Mouse (Mus musculus) MEL (cell line): ENCODE measurements around the gene Hsd11b2. TPM values are rescaled to one million over a fixed set of nuclear protein-coding genes. Genes with fewer than 3 reads are reported as not detected.

Experiments used
- DNase-seq: peaks from one replicate; pipeline ENCODE4 v3.0.0; 2011; ENCODE audit warnings: low read depth, low spot score
- H3K27ac ChIP-seq: 2 replicates; pipeline ENCODE4 v1.5.1; 2012; ENCODE audit warnings: low read depth, mild to moderate bottlenecking, control low read depth, low read length, moderate library complexity; ENCODE audit not compliant: control insufficient read depth
- H3K27me3 ChIP-seq, 2 experiments: fragments of 150-350 bp in 1 of 2; sonication (generic) in 1 of 2; 2 replicates each; pipeline ENCODE4 v1.6.1; 2012; ENCODE audit warnings: low read length in 2 of 2, mild to moderate bottlenecking in 2 of 2, improper control_type of control experiment in 1 of 2, moderate library complexity in 1 of 2; ENCODE audit not compliant: insufficient read depth in 2 of 2, control insufficient read depth in 1 of 2
- H3K36me3 ChIP-seq, 2 experiments: 2 replicates each; pipeline ENCODE4 v1.6.1; 2012 to 2014; ENCODE audit warnings: low read length in 2 of 2, improper control_type of control experiment in 1 of 2, inconsistent platforms in 1 of 2, mild to moderate bottlenecking in 1 of 2; ENCODE audit not compliant: insufficient read depth in 2 of 2, control insufficient read depth in 1 of 2
- H3K4me1 ChIP-seq, 2 experiments: fragments of 150-350 bp in 1 of 2; sonication (generic) in 1 of 2; 2 replicates each; pipeline ENCODE4 v1.6.1; 2012; ENCODE audit warnings: low read length in 2 of 2, improper control_type of control experiment in 1 of 2, mild to moderate bottlenecking in 1 of 2; ENCODE audit not compliant: insufficient read depth in 2 of 2, control insufficient read depth in 1 of 2
- H3K4me3 ChIP-seq, 2 experiments: fragments of 150-350 bp in 1 of 2; sonication (generic) in 1 of 2; 2 replicates each; pipeline ENCODE4 v1.5.1; 2012; ENCODE audit warnings: low read depth in 2 of 2, low read length in 2 of 2, mild to moderate bottlenecking in 2 of 2, moderate library complexity in 2 of 2, control low read depth in 1 of 2, improper control_type of control experiment in 1 of 2; ENCODE audit not compliant: control insufficient read depth in 1 of 2, insufficient read depth in 1 of 2
- H3K79me2 ChIP-seq: 2 replicates; pipeline ENCODE4 v1.6.1; 2012; ENCODE audit warnings: mild to moderate bottlenecking, low read length, moderate library complexity; ENCODE audit not compliant: control insufficient read depth, poor library complexity, insufficient read depth
- H3K9ac ChIP-seq: 2 replicates; pipeline ENCODE4 v1.6.1; 2012; ENCODE audit warnings: low read depth, mild to moderate bottlenecking, control low read depth, low read length, moderate library complexity; ENCODE audit not compliant: control insufficient read depth, poor library complexity, severe bottlenecking
- H3K9me3 ChIP-seq: fragments of 150-350 bp; sonication (generic); replicated peaks from 2 replicates; pipeline ENCODE4 v1.6.1; 2012; ENCODE audit warnings: mild to moderate bottlenecking, low read length, improper control_type of control experiment, moderate library complexity; ENCODE audit not compliant: insufficient read depth
- CHD1 ChIP-seq: IDR thresholded peaks from 2 replicates; pipeline ENCODE4 v1.6.1; 2012; ENCODE audit warnings: low read depth, mild to moderate bottlenecking, inconsistent platforms, low read length, improper control_type of control experiment
- CHD2 ChIP-seq: IDR thresholded peaks from 2 replicates; pipeline ENCODE4 v1.6.1; 2011; ENCODE audit warnings: low read length, improper control_type of control experiment
- CTCF ChIP-seq, 3 experiments: IDR thresholded peaks in 2 of 3; conservative IDR thresholded peaks in 1 of 3; 2 replicates each; pipeline ENCODE4 v1.5.1; 2011 to 2012; ENCODE audit warnings: low read length in 3 of 3, low read depth in 2 of 3, mild to moderate bottlenecking in 2 of 3, improper control_type of control experiment in 1 of 3, inconsistent platforms in 1 of 3, mixed read lengths in 1 of 3, moderate library complexity in 1 of 3; ENCODE audit not compliant: control insufficient read depth in 1 of 3, insufficient read depth in 1 of 3, poor library complexity in 1 of 3, severe bottlenecking in 1 of 3
- E2F4 ChIP-seq: IDR thresholded peaks from 2 replicates; pipeline ENCODE4 v1.6.1; 2011; ENCODE audit warnings: low read depth, low read length, improper control_type of control experiment, borderline replicate concordance
- ELF1 ChIP-seq: IDR thresholded peaks from 2 replicates; pipeline ENCODE4 v1.6.1; 2014; ENCODE audit warnings: low read depth, mild to moderate bottlenecking, inconsistent platforms, low read length, improper control_type of control experiment, moderate library complexity
- EP300 ChIP-seq, 2 experiments: IDR thresholded peaks; 2 replicates each; pipeline ENCODE4 v1.6.1; 2011; ENCODE audit warnings: improper control_type of control experiment in 2 of 2, low read length in 2 of 2, low read depth in 1 of 2, mild to moderate bottlenecking in 1 of 2
- GABPA ChIP-seq: IDR thresholded peaks from 2 replicates; pipeline ENCODE4 v1.6.1; 2012; ENCODE audit warnings: low read depth, mild to moderate bottlenecking, inconsistent platforms, low read length, improper control_type of control experiment, moderate library complexity
- GATA1 ChIP-seq: IDR thresholded peaks from 2 replicates; pipeline ENCODE4 v1.6.1; 2011; ENCODE audit warnings: low read depth, low read length, improper control_type of control experiment
- HCFC1 ChIP-seq: IDR thresholded peaks from 2 replicates; pipeline ENCODE4 v1.6.1; 2012; ENCODE audit warnings: low read depth, mild to moderate bottlenecking, inconsistent platforms, low read length, improper control_type of control experiment, moderate library complexity
- JUND ChIP-seq: IDR thresholded peaks from 2 replicates; pipeline ENCODE4 v1.6.1; 2011; ENCODE audit warnings: low read depth, mild to moderate bottlenecking, improper control_type of control experiment, low read length
- MAX ChIP-seq: IDR thresholded peaks from 2 replicates; pipeline ENCODE4 v1.6.1; 2011; ENCODE audit warnings: low read length, improper control_type of control experiment
- NELFE ChIP-seq: IDR thresholded peaks from 2 replicates; pipeline ENCODE4 v1.6.1; 2011; ENCODE audit warnings: low read depth, low read length, improper control_type of control experiment
- RCOR1 ChIP-seq: IDR thresholded peaks from 2 replicates; pipeline ENCODE4 v1.6.1; 2012; ENCODE audit warnings: low read depth, mild to moderate bottlenecking, inconsistent platforms, low read length, improper control_type of control experiment
- SIN3A ChIP-seq: IDR thresholded peaks from 2 replicates; pipeline ENCODE4 v1.6.1; 2012; ENCODE audit warnings: low read length, improper control_type of control experiment, inconsistent platforms
- TBP ChIP-seq: IDR thresholded peaks from 2 replicates; pipeline ENCODE4 v1.8.0; 2011; ENCODE audit warnings: low read depth, low read length, improper control_type of control experiment
- TCF12 ChIP-seq: IDR thresholded peaks from 2 replicates; pipeline ENCODE4 v1.6.1; 2014; ENCODE audit warnings: low read depth, mild to moderate bottlenecking, inconsistent platforms, low read length, improper control_type of control experiment, moderate library complexity
- ZKSCAN1 ChIP-seq: IDR thresholded peaks from 2 replicates; pipeline ENCODE4 v1.6.1; 2012; ENCODE audit warnings: low read depth, mild to moderate bottlenecking, inconsistent platforms, low read length, improper control_type of control experiment, moderate library complexity
- polyA plus RNA-seq, 2 experiments: library from polyadenylated mRNA; stranded (reverse) in 1 of 2; unstranded in 1 of 2; fragments of >175 nt in 1 of 2; fragments of >200 nt in 1 of 2; gene quantifications; 2 replicates each; pipeline versions ENCODE4 v1.2.1 to v1.2.4; 2012; ENCODE audit warnings: low replicate concordance in 2 of 2, low read depth in 1 of 2; ENCODE audit not compliant: insufficient read length in 2 of 2, insufficient read depth in 1 of 2, missing spikeins in 1 of 2
- total RNA-seq: library from RNA; depleted of rRNA; stranded (reverse); fragments of 300-350 nt; gene quantifications from 2 replicates; pipeline ENCODE4 v1.2.3, GENCODE M21; 2012

Gene Hsd11b2
- total and polyA plus RNA-seq, 3 experiments: 0.27 to 2.1 TPM; not detected in 1

- H3K79me2 ChIP-seq: no peaks in the 10 kb centered on the region
- no peak overlapping the region for H3K4me3 ChIP-seq
- H3K9me3 ChIP-seq: no peaks in the 10 kb centered on the region
- H3K27me3 ChIP-seq: no peaks in the 10 kb centered on the region
- H3K9ac ChIP-seq: no peak overlapping the region
- no peak for TF ChIP-seq SIN3A
- TF ChIP-seq JUND: no peak
- no peak for TF ChIP-seq E2F4
- TF ChIP-seq GATA1: no peak
- TF ChIP-seq MAX: no peak
- no peak for TF ChIP-seq GABPA
- TF ChIP-seq NELFE: no peak
- TF ChIP-seq CHD2: no peak
- no peak for TF ChIP-seq RCOR1
- TF ChIP-seq EP300 (IDR thresholded peaks at IDR 0.05; ENCODE audit: low read depth in 1 of 2, low read length in 2 of 2): no peak
- TF ChIP-seq CTCF (IDR thresholded peaks at IDR 0.05 in 2 of 3, conservative IDR thresholded peaks at IDR 0.05 in 1 of 3; ENCODE audit: control insufficient read depth in 1 of 3, insufficient read depth in 1 of 3, low read depth in 2 of 3, low read length in 3 of 3, poor library complexity in 1 of 3, severe bottlenecking in 1 of 3): no peak
- no peak for TF ChIP-seq ELF1
- TF ChIP-seq TCF12: no peak
- no peak for TF ChIP-seq ZKSCAN1
- no peak for TF ChIP-seq CHD1
- TF ChIP-seq TBP: no peak
- H3K36me3 ChIP-seq: peaks cover 2 to 36% of the 10 kb centered on the region in 2 experiments
- no peak overlapping the region for H3K27ac ChIP-seq
- DNase-seq: no peak
- H3K4me1 ChIP-seq: peaks cover 25 to 32% of the 10 kb centered on the region in 2 experiments
These were observed 18.6 kb downstream of the Hsd11b2 start for GRCm38 (mm10) chr8:105537011-105537677.

- Histone ChIP-seq H3K79me2 (no peaks in the 10 kb centered on the region), H3K9me3 (no peaks in the 10 kb centered on the region), H3K27me3 (no peaks in the 10 kb centered on the region), H3K4me1 (peaks cover 21 to 28% of the 10 kb centered on the region in 2 experiments), H3K36me3 (peaks cover 2 to 38% of the 10 kb centered on the region in 2 experiments), H3K4me3 (no peak overlapping the region), H3K9ac (no peak overlapping the region), H3K27ac (no peak overlapping the region)
- TF ChIP-seq HCFC1 (no peak), MAX (no peak)
- DNase-seq: no peak
These were observed 20.4 kb downstream of the Hsd11b2 start for GRCm38 (mm10) chr8:105538940-105539339.
